Mouse (Mus musculus): ENCODE measurements around the gene Ciao2b. TPM values are rescaled to one million over a fixed set of nuclear protein-coding genes. Genes with fewer than 3 reads are reported as not detected.

The Ciao2b gene
- polyA plus RNA-seq, 1 experiment from 2014 or later, result 99.1 TPM

GRCm38 (mm10) chr8:104590284-104590683, 51.5 kb downstream of the Ciao2b start:
- no peak overlapping the region for H3K9ac ChIP-seq (ENCODE audit: low read length)
- WGBS, result 96% methylated on average over 3 of the region's 3 CpGs

More at GRCm38 (mm10) chr8:104590284-104590683, 51.5 kb downstream of the Ciao2b start:
- Histone ChIP-seq H3K4me2 (ENCODE audit: low read depth, severe bottlenecking) (no peak overlapping the region), H3K4me1 (ENCODE audit: control insufficient read depth, insufficient read depth, low read length) (peaks cover 6% of the 10 kb centered on the region; the same call in 1 of the 2 replicates), H3K9me3 (ENCODE audit: control insufficient read depth, low read length) (no peaks in the 10 kb centered on the region), H3K4me3 (ENCODE audit: low read depth, low read length) (no peak overlapping the region), H3K27ac (replicated peaks; ENCODE audit: low read depth, low read length) (no peak overlapping the region), H3K36me3 (ENCODE audit: control insufficient read depth, insufficient read depth, low read length) (peaks cover 12% of the 10 kb centered on the region; the same call in 1 of the 2 replicates), H3K27me3 (ENCODE audit: control insufficient read depth, insufficient read depth, low read length) (no peaks in the 10 kb centered on the region)
- DNase-seq (ENCODE audit: low spot score) (no peak), ATAC-seq (ENCODE audit: insufficient number of reproducible peaks, low FRiP score, low TSS enrichment, low read depth) (no peak)

Other genes starting within 250 kb of the Ciao2b start
- 2.9 and 4.1 TPM in 2 replicates for gene Cmtm4, start 246.2 kb downstream of the Ciao2b start, polyA plus RNA-seq (2014; fragmentation: Nextera tagmentation; extraction: Ambion mirVana)
- gene Dync1li2, start 198.9 kb downstream of the Ciao2b start, polyA plus RNA-seq (2014; fragmentation: Nextera tagmentation; extraction: Ambion mirVana), result 59.0 and 59.3 TPM in 2 replicates
- gene Terb1, start 132.1 kb downstream of the Ciao2b start, polyA plus RNA-seq (2014; fragmentation: Nextera tagmentation; extraction: Ambion mirVana), result 0.24 and 0.30 TPM in 2 replicates
- gene Nae1, start 107.3 kb downstream of the Ciao2b start, polyA plus RNA-seq (2014; fragmentation: Nextera tagmentation; extraction: Ambion mirVana), result 138 and 142 TPM in 2 replicates
- 0.57 and 0.61 TPM in 2 replicates for gene Car7, start 107.3 kb downstream of the Ciao2b start, polyA plus RNA-seq (2014; fragmentation: Nextera tagmentation; extraction: Ambion mirVana)
- 16.7 and 19.0 TPM in 2 replicates for gene Pdp2, start 50.5 kb downstream of the Ciao2b start, polyA plus RNA-seq (2014; fragmentation: Nextera tagmentation; extraction: Ambion mirVana)
- gene Cdh16, start 17.6 kb downstream of the Ciao2b start, polyA plus RNA-seq (2014; fragmentation: Nextera tagmentation; extraction: Ambion mirVana), result not detected in 2 replicates
- gene Rrad, start 10.6 kb downstream of the Ciao2b start, polyA plus RNA-seq (2014; fragmentation: Nextera tagmentation; extraction: Ambion mirVana), result 6.5 and 7.6 TPM in 2 replicates
- gene Ces2a, start 92.0 kb upstream of the Ciao2b start, polyA plus RNA-seq (2014; fragmentation: Nextera tagmentation; extraction: Ambion mirVana), result not detected in 2 replicates
- gene Ces2b, start 189.6 kb upstream of the Ciao2b start, polyA plus RNA-seq (2014; fragmentation: Nextera tagmentation; extraction: Ambion mirVana), result 0.13 and 0.20 TPM in 2 replicates
- gene Ces2c, start 205.1 kb upstream of the Ciao2b start, polyA plus RNA-seq (2014; fragmentation: Nextera tagmentation; extraction: Ambion mirVana), result not detected in 2 replicates